Mouse (Mus musculus) right cerebral cortex, postnatal 10 days (tissue): ENCODE measurements at regions not wholly inside any gene's neighbourhood (a gene's known extent, or its start where the extent isn't known, plus 50 kb on each side); places are given as distances from the start of the nearest gene placed in this dataset.
A peak's percentile ranks its signal among the peaks of the same experiment; 100 is the strongest.

Experiments used
- DNase-seq, 2 experiments: peaks; one replicate each; pipeline ENCODE4 v3.0.0; 2021; ENCODE audit warnings: low spot score in 2 of 2

DNA sequence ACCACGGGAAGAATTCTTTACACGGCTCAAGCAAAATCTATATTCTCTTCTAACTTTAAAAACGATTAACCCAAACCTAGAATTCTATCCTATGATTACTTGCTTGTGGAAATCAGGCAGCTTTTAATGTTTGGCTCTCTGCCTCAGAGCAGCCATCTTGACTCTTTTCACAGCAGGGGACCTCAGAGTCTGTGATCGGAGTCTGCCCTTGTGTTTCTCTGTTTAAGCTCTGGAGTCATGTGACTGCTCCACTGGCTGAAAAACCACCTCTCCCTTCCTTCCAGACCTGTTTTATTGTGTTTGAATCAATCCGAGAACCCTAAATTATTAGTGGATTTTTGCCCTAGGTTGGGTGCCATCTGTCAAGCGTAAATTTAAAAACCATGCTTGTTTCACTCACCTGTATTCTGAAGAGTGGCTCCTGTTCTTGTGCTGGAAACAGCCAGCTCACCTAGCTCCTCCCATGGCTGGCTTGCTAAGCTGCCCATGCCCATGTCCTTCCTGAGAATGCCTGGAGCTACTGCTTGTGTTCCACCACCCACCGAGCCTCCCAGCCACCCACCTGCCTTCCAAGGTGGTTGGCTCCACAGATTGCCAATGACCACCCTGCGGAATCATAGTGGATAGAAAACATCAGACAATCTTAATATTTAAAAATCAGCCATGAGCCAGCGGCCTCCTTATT lies 62.6 kb downstream of the Perp start:
- DNase-seq = no peak

DNA sequence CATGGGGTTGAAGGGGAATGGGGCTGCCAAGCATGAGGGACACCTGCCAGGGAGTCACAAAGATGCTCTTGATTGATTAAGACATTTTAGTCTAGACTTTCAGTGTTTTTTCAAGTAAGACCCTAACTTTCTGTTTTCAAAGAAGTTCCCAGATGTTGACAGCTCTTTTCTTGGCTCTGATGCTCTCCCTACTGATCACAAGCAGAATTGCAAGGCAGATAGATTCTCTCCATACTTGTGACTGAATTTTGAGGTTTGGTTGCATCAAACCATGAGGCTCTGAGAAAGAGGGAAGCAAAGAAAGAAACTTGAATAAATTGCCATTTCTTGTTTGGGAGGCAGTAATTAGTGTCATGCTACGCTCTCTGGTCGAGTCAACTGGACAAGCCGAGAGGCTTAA lies 64.5 kb downstream of the Perp start:
- DNase-seq = no peak

DNA sequence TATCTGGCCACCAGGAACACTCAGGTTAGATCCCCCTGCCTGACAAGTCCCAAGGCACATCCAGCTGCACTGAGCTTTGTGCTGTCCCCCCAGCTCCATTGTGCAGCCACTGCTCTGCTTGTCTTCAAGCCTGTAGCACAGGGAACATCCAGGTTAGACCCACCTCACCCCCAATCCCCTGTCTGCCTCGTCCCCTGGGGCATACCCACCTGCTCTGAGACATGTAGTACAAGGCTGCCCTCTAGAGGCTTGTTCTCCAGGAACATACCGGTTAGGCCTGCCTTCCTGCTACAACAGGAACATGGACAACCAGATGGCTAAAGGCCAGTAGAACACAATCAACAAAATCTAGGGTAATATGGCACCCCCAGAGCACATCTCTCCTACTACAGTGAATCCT lies 66.1 kb downstream of the Perp start:
- peak; percentile 37 to 60 for DNase-seq

DNA sequence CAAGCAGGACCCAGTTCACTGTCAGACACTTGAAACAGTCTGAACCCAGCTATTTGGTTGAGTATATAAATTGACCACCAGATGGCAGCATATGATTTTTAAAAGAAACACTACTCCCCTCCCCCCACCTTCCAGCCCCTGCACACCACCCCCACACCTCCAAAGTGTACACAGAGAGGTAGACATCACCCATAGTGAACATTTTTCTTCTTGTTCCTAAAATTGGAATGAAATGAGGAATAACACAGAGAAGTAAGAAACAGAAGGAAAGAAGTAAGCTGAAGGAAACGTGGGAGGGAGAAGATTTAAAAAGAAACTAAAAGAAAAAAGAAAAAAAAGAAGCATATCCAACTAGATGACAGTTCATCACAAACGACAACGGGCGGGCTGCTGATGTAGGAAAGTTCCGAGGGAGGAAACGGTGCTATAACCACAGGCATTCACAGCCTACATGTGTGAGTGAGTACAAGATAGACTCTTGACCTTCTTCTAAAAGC lies 72.3 kb downstream of the Perp start:
- no peak for DNase-seq

DNA sequence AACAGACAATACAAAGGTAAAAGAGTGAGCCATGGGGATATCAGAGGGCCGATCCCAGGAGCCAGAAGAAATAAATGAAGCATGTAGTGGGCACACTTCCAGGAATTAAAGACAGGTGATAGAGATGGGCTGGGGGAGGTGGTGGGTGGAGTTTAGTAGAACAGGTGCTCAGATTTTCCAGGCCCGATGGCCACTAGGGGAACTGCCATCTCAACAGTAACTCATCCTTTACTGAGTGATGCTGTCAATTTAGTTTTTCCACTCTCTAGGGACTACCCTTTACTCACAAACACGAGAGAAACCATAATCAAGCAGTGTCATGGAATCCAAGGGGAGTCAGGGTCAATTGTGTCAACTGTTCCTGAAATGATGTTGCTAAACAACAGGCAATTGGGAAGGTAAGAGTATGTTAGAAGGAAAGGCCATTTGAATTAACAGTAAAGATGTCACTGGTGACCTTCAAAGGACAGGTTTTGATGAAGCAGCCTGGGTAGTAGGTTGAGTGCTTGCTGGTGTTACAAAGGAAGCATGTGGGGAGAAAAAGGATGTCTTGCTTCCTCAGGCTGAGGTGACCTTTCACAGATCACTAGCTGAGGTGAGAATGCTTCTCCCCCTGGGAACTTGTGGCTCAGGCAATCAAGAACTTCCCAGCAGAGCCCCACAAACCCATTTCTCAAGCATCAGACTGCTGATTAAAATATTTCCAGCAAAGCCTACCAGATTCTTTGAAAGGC lies 78.4 kb downstream of the Perp start:
- no peak for DNase-seq

DNA sequence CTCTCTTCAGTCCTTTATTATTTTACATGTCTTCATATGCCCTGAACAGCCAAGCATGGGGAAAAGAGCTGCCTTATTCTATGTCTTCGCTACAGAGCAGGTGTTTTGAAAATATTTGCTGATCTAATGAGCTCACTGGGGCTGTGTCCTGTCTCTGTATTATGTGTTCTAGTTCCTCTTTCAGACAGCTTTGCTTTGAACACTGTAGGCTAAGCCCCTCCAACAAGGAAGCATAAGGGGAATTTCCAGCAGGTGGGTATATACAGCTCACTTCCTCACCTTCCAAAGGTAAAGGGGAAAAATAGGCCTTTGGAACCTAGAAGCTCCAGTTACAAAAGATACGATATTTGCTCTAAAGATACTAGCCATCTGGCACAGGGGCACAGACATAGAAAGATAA lies 83.0 kb downstream of the Perp start:
- DNase-seq = no peak

DNA sequence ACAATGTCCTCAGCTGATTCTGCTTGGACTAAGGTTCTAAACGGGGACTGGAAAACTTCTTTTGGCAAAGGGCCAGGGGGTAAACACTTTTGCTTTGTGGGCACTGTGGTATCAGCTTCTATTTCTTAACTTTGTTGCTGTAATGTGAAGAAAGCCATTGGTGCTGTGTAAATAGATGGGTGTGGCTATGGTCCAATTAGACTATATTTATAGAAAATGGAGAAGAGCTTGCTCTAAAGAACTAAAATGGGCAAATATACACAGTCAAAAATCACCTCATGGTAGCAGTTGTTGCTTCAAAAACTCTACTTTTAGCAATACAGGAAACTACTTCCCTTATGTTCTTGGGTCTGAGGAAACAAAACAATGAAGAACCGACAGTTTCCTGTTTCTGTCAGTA lies 84.1 kb downstream of the Tnfaip3 start:
- no peak for DNase-seq

DNA sequence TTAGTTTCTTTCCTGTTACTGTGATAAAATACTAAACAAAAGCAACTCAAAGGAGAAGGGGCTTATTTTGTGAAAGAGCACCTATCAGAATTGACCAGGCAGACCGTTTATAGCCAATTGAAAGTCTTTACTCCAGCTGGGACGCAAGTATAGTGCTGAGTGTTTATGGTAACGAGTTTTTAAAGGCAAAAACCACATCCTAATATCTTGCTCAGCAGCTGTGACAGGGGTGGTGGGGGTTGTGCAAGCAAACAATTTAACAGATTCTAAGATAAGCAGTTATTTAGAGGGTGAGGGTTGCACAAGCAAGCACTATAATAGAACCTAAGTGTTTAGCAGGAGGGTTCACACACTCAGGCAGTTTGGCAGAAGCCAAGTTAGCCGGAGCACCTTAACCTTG lies 74.0 kb downstream of the Tnfaip3 start:
- no peak for DNase-seq

DNA sequence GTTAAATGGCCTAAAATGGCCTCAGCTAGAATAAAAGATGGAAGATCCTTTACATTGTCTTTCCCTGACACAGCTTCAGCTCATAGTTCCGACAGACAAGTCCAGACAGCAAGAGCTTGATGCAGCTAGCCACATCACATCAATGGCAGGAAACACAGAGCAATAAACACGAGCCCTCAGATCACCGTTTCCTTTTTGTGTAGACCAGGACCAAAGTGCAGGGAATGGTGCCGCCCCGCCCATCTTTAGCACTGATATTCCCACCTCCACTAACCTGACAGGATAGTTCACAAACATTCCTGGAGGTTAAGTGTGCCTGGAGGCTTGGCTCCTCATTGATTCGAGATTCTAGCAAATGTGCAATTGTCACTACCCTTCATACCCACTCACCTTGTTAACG lies 73.5 kb downstream of the Tnfaip3 start:
- DNase-seq = no peak

DNA sequence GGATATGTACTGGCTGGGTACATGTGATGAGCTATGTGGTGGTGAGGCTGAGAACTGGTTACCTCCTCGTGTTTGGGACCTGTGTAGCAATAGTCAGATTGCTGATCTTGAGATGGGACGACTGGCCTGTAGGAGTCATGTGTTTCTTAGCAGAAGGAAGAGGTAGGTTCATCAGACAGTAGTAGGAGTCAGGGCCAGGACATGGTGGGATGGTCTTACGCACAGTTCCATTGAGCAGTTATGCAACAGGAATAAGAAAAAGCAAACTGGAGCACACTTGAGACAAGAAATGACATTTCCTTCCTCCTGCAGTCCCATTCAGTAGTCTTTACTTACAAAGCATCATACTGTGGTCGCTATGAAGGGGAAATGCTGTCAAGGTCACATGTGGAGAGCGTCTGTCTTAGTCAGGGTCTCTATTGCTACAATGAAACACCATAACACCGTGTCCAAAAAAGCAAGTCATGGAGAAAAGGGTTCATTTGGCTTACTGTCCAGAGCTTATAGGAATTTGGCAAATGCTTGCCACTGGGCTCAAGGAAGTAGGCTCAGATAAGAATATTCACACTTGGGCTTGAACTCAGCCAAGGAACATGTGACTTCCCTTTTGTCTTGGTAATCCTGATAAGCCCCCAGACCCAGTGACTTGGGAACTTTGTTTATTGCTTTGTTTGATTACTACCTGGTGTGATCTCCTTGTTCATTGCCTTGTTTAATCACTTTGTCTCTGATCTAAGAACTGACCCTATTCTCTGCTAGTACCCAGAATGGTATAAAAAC lies 72.0 kb downstream of the Tnfaip3 start:
- DNase-seq = no peak

DNA sequence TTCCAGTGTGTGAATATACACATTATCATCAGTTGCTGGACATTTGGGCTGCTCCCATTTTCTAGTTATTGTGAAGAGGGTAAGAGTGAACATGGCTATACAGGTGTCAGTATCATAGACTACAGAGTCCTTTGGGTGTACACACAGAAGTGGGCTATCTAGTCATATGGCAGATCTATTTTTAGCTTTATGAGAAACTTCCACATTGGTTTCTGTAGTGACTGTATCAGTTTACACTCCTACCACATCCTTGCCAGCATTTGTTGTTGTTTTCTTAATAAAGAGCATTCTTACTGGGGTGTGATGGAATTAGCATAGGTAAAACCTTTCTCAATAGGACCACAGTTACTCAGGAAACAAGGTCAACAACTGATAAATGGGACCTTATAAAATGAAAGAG lies 68.7 kb downstream of the Tnfaip3 start:
- no peak for DNase-seq
